Mouse (Mus musculus) kidney, adult 2 months (tissue): ENCODE measurements around the gene Hsd17b11. TPM values are rescaled to one million over a fixed set of nuclear protein-coding genes. Genes with fewer than 3 reads are reported as not detected.

Source experiments
- DNase-seq: peaks from one replicate; pipeline ENCODE4 v3.0.0; 2021
- H3K27ac ChIP-seq: fragments of 200-500 bp; 2 replicates; pipeline ENCODE4 v1.5.1; 2012; ENCODE audit warnings: low read depth, low read length, control low read depth, inconsistent platforms; ENCODE audit not compliant: insufficient read depth
- H3K27me3 ChIP-seq: fragments of 200-500 bp; replicated peaks from 2 replicates; pipeline ENCODE4 v1.6.1; 2012; ENCODE audit warnings: mild to moderate bottlenecking, moderate library complexity, low read length, inconsistent platforms; ENCODE audit not compliant: control insufficient read depth, insufficient read depth
- H3K36me3 ChIP-seq: fragments of 200-500 bp; 2 replicates; pipeline ENCODE4 v1.6.1; 2012; ENCODE audit warnings: mild to moderate bottlenecking, moderate library complexity, low read length, inconsistent platforms; ENCODE audit not compliant: control insufficient read depth, insufficient read depth
- H3K4me1 ChIP-seq: fragments of 200-500 bp; 2 replicates; pipeline ENCODE4 v1.6.1; 2011; ENCODE audit warnings: low read length; ENCODE audit not compliant: control insufficient read depth, insufficient read depth
- H3K4me3 ChIP-seq: fragments of 200-500 bp; 2 replicates; pipeline ENCODE4 v1.5.1; 2011; ENCODE audit warnings: mild to moderate bottlenecking, low read depth, low read length, control low read depth; ENCODE audit not compliant: insufficient read depth
- CTCF ChIP-seq: fragments of 200-500 bp; conservative IDR thresholded peaks from 2 replicates; pipeline ENCODE4 v1.5.1; 2011; ENCODE audit warnings: low read depth, mild to moderate bottlenecking, control low read depth, low read length, moderate library complexity, mixed read lengths; ENCODE audit not compliant: insufficient read depth, insufficient read length
- POLR2A ChIP-seq: fragments of 200-500 bp; IDR thresholded peaks from one replicate; pipeline ENCODE4 v1.6.1; 2011; ENCODE audit warnings: low read depth, low read length, control low read depth
- WGBS: fragments of 180-500 bp; shearing (Covaris S2); methylation state at CpG from one replicate; pipeline ENCODE4 v1.1.7; 2018; 5-methylcytosine and 5-hydroxymethylcytosine counted together
- polyA plus RNA-seq: library from polyadenylated mRNA; depleted of rRNA; stranded (reverse); fragments of >200 nt; gene quantifications from 2 replicates; pipeline ENCODE4 v1.2.3, GENCODE M21; 2012

Hsd17b11 gene
- polyA plus RNA-seq, 1 experiment, result 64.4 TPM

GRCm38 (mm10) chr5:104022558-104022957 is 839 bp upstream of the Hsd17b11 start:
- Histone ChIP-seq H3K4me3 (no peak overlapping the region), H3K36me3 (0 out of 2 replicates have a peak, but pooled peaks cover 1% of the 10 kb centered on the region), H3K27ac (peak overlapping the region; percentile 72), H3K27me3 (no peaks in the 10 kb centered on the region), H3K4me1 (peaks cover 17% of the 10 kb centered on the region)
- WGBS, result 52% methylated on average over 5 of the region's 5 CpGs
- DNase-seq, result no peak
- TF ChIP-seq POLR2A, result no peak
- TF ChIP-seq CTCF, result no peak

GRCm38 (mm10) chr5:104011419-104011818 is 10.3 kb downstream of the Hsd17b11 start:
- Histone ChIP-seq H3K4me1 (peaks cover 4% of the 10 kb centered on the region; the same call in 1 of the 2 replicates), H3K27me3 (no peaks in the 10 kb centered on the region), H3K36me3 (peaks cover 15% of the 10 kb centered on the region), H3K27ac (no peak overlapping the region), H3K4me3 (no peak overlapping the region)
- TF ChIP-seq CTCF (no peak), POLR2A (no peak)
- DNase-seq, result no peak

GRCm38 (mm10) chr5:104010261-104010660 is 11.5 kb downstream of the Hsd17b11 start:
- TF ChIP-seq CTCF (no peak), POLR2A (no peak)
- DNase-seq, result no peak
- Histone ChIP-seq H3K27ac (no peak overlapping the region), H3K4me1 (peaks cover 4% of the 10 kb centered on the region; the same call in 1 of the 2 replicates), H3K4me3 (no peak overlapping the region), H3K27me3 (no peaks in the 10 kb centered on the region), H3K36me3 (peaks cover 15% of the 10 kb centered on the region)
- WGBS, result 88% methylated on average over 7 of the region's 7 CpGs

GRCm38 (mm10) chr5:104009421-104009820 is 12.3 kb downstream of the Hsd17b11 start:
- no peak for DNase-seq
- H3K27me3 ChIP-seq, result no peaks in the 10 kb centered on the region
- 93% methylated on average over 3 of the region's 3 CpGs for WGBS
- H3K4me1 ChIP-seq, result peaks cover 4% of the 10 kb centered on the region; the same call in 1 of the 2 replicates
- TF ChIP-seq CTCF, result no peak
- no peak for TF ChIP-seq POLR2A
- H3K4me3 ChIP-seq, result no peak overlapping the region
- peaks cover 15% of the 10 kb centered on the region for H3K36me3 ChIP-seq
- no peak overlapping the region for H3K27ac ChIP-seq

- Histone ChIP-seq H3K27ac (no peak overlapping the region), H3K36me3 (peaks cover 15% of the 10 kb centered on the region), H3K4me3 (no peak overlapping the region), H3K27me3 (no peaks in the 10 kb centered on the region), H3K4me1 (peaks cover 4% of the 10 kb centered on the region; the same call in 1 of the 2 replicates)
- no peak for DNase-seq
- TF ChIP-seq CTCF (no peak), POLR2A (no peak)
- WGBS, result 79% methylated on average over 5 of the region's 5 CpGs
Measured at GRCm38 (mm10) chr5:104007801-104008200, 13.9 kb downstream of the Hsd17b11 start.

- TF ChIP-seq POLR2A (no peak), CTCF (no peak)
- WGBS, result 87% methylated on average over 3 of the region's 3 CpGs
- H3K27ac ChIP-seq, result no peak overlapping the region
- DNase-seq, result no peak
- H3K36me3 ChIP-seq, result peaks cover 20% of the 10 kb centered on the region
- no peak overlapping the region for H3K4me3 ChIP-seq
- H3K4me1 ChIP-seq, result peaks cover 2% of the 10 kb centered on the region; the same call in 1 of the 2 replicates
- no peaks in the 10 kb centered on the region for H3K27me3 ChIP-seq
Measured at GRCm38 (mm10) chr5:104006811-104007210, 14.9 kb downstream of the Hsd17b11 start.

GRCm38 (mm10) chr5:104003955-104004354 is 17.8 kb downstream of the Hsd17b11 start:
- Histone ChIP-seq H3K36me3 (peaks cover 16% of the 10 kb centered on the region), H3K27me3 (no peaks in the 10 kb centered on the region), H3K4me1 (no peaks in the 10 kb centered on the region; the same call in 1 of the 2 replicates), H3K4me3 (no peak overlapping the region), H3K27ac (no peak overlapping the region)
- TF ChIP-seq CTCF (no peak), POLR2A (no peak)
- DNase-seq, result no peak
- 89% methylated on average over 2 of the region's 2 CpGs for WGBS
